Mouse (Mus musculus) neural tube, embryonic 15.5 days (tissue): ENCODE results near the gene Entpd1. TPM values are rescaled to one million over a fixed set of nuclear protein-coding genes. Genes with fewer than 3 reads are reported as not detected.

ENCODE experiments used
- ATAC-seq: fragments of 200-750 bp; cut with Nextera tagmentation; 2 replicates; pipeline ENCODE4 v1.8.0; 2017; ENCODE audit warnings: mild to moderate bottlenecking, moderate TSS enrichment, moderate library complexity; ENCODE audit not compliant: low FRiP score
- H3K27ac ChIP-seq: fragments of 300-500 bp; sonication (generic); replicated peaks from 2 replicates; pipeline ENCODE4 v1.5.1; 2015; ENCODE audit warnings: mild to moderate bottlenecking, inconsistent platforms
- H3K27me3 ChIP-seq: fragments of 300-500 bp; sonication (generic); replicated peaks from 2 replicates; pipeline ENCODE4 v1.6.1; 2015; ENCODE audit warnings: inconsistent platforms
- H3K36me3 ChIP-seq: fragments of 300-500 bp; sonication (generic); 2 replicates; pipeline ENCODE4 v1.6.1; 2015; ENCODE audit warnings: inconsistent platforms
- H3K4me1 ChIP-seq: fragments of 300-500 bp; sonication (generic); 2 replicates; pipeline ENCODE4 v1.6.1; 2015; ENCODE audit warnings: inconsistent platforms
- H3K4me2 ChIP-seq: fragments of 300-500 bp; sonication (generic); 2 replicates; pipeline ENCODE4 v1.6.1; 2015; ENCODE audit warnings: inconsistent platforms, mild to moderate bottlenecking, moderate library complexity
- H3K4me3 ChIP-seq: fragments of 300-500 bp; sonication (generic); replicated peaks from 2 replicates; pipeline ENCODE4 v1.5.1; 2015; ENCODE audit warnings: mild to moderate bottlenecking, inconsistent platforms
- H3K9ac ChIP-seq: fragments of 300-500 bp; sonication (generic); replicated peaks from 2 replicates; pipeline ENCODE4 v1.6.1; 2015; ENCODE audit warnings: mild to moderate bottlenecking, inconsistent platforms
- H3K9me3 ChIP-seq: fragments of 300-500 bp; sonication (generic); replicated peaks from 2 replicates; pipeline ENCODE4 v1.6.1; 2016; ENCODE audit warnings: inconsistent platforms
- WGBS: fragments of 180-500 bp; shearing (Covaris S2); methylation state at CpG from one replicate; pipeline ENCODE4 v1.1.7; 2015; ENCODE audit warnings: mixed read lengths; 5-methylcytosine and 5-hydroxymethylcytosine counted together
- polyA plus RNA-seq: library from polyadenylated mRNA; unstranded; fragments of >200 nt; fragmentation: Nextera tagmentation; extraction: Ambion mirVana; gene quantifications from 2 replicates; pipeline ENCODE4 v1.2.1, GENCODE M21; 2015

Entpd1 gene
- polyA plus RNA-seq, 1 experiment from 2014 or later, result 7.0 TPM

DNA sequence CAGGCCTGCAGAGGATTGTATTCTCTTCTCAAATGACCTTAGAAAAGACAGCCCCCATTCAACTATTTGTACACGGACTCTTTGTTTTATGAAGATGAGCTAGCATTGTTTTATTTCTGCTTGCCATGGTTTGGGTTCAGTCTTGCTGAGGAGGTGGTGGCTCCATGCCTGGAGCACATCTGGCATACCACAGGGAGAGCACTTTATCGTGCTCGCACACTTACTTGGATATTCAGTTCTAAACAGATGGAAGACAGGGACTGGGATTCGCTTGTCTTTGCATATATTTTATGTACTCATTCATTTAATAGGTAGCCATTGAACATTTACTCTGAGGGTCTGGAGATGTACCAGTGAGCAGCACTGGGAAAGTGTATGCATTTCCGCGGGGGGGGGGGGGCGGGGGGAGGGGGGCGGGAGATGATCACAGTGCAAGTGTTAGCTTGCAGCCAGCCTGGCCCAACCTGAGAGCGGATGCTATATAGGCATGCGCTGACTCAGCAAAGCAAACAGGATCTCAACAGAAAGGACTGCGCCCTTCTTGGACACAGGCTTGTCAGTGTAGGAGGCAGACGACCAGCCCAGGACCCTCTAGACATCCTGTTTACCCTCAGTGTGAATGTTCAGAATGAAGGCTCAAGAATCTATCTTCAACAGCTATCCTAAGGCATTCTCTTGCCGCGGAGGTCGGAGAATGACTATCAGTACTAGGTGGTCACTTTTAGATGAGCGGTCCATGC lies 100.9 kb downstream of the Entpd1 start:
- 73% methylated on average over 15 of the region's 16 CpGs for WGBS
- Histone ChIP-seq H3K9me3 (no peaks in the 10 kb centered on the region), H3K9ac (no peak overlapping the region), H3K27me3 (no peaks in the 10 kb centered on the region), H3K4me2 (no peak overlapping the region), H3K27ac (no peak overlapping the region), H3K4me1 (no peaks in the 10 kb centered on the region), H3K4me3 (no peak overlapping the region), H3K36me3 (no peaks in the 10 kb centered on the region)
- ATAC-seq, result peak; percentile 50; the same call in 1 of the 2 replicates

- no peaks in the 10 kb centered on the region for H3K36me3 ChIP-seq
- no peak overlapping the region for H3K4me3 ChIP-seq
- H3K27me3 ChIP-seq, result no peaks in the 10 kb centered on the region
- H3K27ac ChIP-seq, result no peak overlapping the region
- no peaks in the 10 kb centered on the region for H3K9me3 ChIP-seq
- WGBS, result 63% methylated on average over 5 of the region's 5 CpGs
- no peaks in the 10 kb centered on the region for H3K4me1 ChIP-seq
- no peak overlapping the region for H3K9ac ChIP-seq
- no peak for ATAC-seq
- no peak overlapping the region for H3K4me2 ChIP-seq
These were observed 102.5 kb downstream of the Entpd1 start for GRCm38 (mm10) chr19:40714700-40715099.

DNA sequence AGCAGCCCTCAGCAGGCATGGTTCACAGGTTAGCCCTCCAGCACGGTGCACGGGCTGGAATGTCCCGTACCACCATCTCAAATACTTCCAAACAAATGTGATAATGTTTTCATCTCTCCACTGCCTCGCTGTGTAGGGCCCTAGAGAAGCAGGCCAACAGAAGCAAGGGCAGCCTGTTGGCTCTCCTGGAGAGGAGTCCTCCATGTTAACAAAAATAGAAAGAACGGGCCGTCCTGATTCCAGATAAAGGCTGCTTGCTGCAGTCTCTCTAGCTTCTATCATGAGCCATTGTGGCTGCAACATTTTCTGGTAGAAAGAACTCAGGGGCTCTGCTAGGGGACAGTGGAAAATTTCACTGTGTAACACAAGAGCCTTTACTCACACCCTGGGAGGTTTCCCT lies 104.8 kb downstream of the Entpd1 start:
- no peak overlapping the region for H3K4me3 ChIP-seq
- no peak for ATAC-seq
- H3K27ac ChIP-seq, result no peak overlapping the region
- 0 out of 2 replicates have a peak, but pooled peaks cover under 1% of the 10 kb centered on the region for H3K4me1 ChIP-seq
- no peaks in the 10 kb centered on the region for H3K36me3 ChIP-seq
- WGBS, result 87% methylated on average over 6 of the region's 6 CpGs
- H3K9me3 ChIP-seq, result no peaks in the 10 kb centered on the region
- H3K9ac ChIP-seq, result no peak overlapping the region
- H3K27me3 ChIP-seq, result no peaks in the 10 kb centered on the region
- H3K4me2 ChIP-seq, result no peak overlapping the region

- Histone ChIP-seq H3K27ac (no peak overlapping the region), H3K4me3 (no peak overlapping the region), H3K4me1 (peaks cover 3% of the 10 kb centered on the region; the same call in 1 of the 2 replicates), H3K36me3 (no peaks in the 10 kb centered on the region), H3K9ac (no peak overlapping the region), H3K9me3 (no peaks in the 10 kb centered on the region), H3K4me2 (no peak overlapping the region), H3K27me3 (no peaks in the 10 kb centered on the region)
- WGBS, result 60% methylated on average over 11 of the region's 11 CpGs
- no peak for ATAC-seq
These were observed 107.4 kb downstream of the Entpd1 start for GRCm38 (mm10) chr19:40719439-40720105.

DNA sequence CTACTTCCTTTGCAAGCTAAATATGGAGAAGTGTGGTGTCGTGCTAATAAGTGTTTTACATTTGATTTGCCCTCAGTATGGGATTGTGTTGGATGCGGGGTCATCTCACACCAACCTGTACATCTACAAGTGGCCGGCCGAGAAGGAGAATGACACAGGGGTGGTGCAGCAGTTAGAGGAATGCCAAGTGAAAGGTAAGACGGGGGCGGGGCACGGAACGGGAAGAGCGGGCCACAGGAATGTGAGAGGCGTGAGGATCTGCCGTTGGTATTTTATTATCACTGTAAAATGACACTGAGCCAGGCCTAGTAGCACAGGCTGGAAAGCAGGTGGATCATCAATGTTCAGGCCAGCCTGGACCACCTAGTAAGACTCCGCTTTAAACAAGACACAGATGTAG lies 108.2 kb downstream of the Entpd1 start:
- no peak overlapping the region for H3K4me2 ChIP-seq
- H3K9ac ChIP-seq, result no peak overlapping the region
- no peak for ATAC-seq
- WGBS, result 81% methylated on average over 12 of the region's 12 CpGs
- no peaks in the 10 kb centered on the region for H3K27me3 ChIP-seq
- no peak overlapping the region for H3K27ac ChIP-seq
- no peaks in the 10 kb centered on the region for H3K9me3 ChIP-seq
- peaks cover 3% of the 10 kb centered on the region; the same call in 1 of the 2 replicates for H3K4me1 ChIP-seq
- H3K4me3 ChIP-seq, result no peak overlapping the region
- H3K36me3 ChIP-seq, result no peaks in the 10 kb centered on the region

- 55% methylated on average over 11 of the region's 11 CpGs for WGBS
- Histone ChIP-seq H3K9ac (no peak overlapping the region), H3K4me1 (peaks cover 3% of the 10 kb centered on the region; the same call in 1 of the 2 replicates), H3K36me3 (no peaks in the 10 kb centered on the region), H3K9me3 (no peaks in the 10 kb centered on the region), H3K4me3 (no peak overlapping the region), H3K27ac (peak overlapping the region; percentile 58; the same call in 1 of the 2 replicates), H3K4me2 (no peak overlapping the region), H3K27me3 (no peaks in the 10 kb centered on the region)
- peak; percentile 88 for ATAC-seq
These were observed 110.2 kb downstream of the Entpd1 start for GRCm38 (mm10) chr19:40722137-40723038.

DNA sequence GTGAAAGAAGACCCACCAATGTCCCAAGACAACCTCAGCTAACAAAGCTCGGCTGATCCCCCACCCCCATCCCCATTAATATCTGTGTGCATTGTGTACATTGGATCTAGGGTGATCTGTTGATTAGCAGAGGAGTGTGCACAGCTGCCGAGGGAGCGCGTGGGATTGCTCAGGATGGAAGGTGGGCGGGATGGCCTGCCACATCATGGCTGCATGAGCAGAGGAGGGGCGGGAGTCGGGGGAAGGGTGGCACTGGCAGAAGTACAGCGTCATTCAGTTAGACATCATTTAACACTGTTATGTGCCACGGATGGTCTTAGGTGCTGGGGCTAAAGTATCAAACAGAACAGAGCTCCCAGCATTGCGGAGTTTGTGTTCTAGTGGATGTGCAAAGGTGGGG lies 111.3 kb downstream of the Entpd1 start:
- WGBS, result 59% methylated on average over 10 of the region's 10 CpGs
- no peak for ATAC-seq
- no peaks in the 10 kb centered on the region for H3K9me3 ChIP-seq
- H3K9ac ChIP-seq, result no peak overlapping the region
- H3K4me1 ChIP-seq, result peaks cover 3% of the 10 kb centered on the region; the same call in 1 of the 2 replicates
- H3K27me3 ChIP-seq, result no peaks in the 10 kb centered on the region
- H3K4me3 ChIP-seq, result no peak overlapping the region
- H3K36me3 ChIP-seq, result no peaks in the 10 kb centered on the region
- H3K4me2 ChIP-seq, result no peak overlapping the region
- H3K27ac ChIP-seq, result no peak overlapping the region

DNA sequence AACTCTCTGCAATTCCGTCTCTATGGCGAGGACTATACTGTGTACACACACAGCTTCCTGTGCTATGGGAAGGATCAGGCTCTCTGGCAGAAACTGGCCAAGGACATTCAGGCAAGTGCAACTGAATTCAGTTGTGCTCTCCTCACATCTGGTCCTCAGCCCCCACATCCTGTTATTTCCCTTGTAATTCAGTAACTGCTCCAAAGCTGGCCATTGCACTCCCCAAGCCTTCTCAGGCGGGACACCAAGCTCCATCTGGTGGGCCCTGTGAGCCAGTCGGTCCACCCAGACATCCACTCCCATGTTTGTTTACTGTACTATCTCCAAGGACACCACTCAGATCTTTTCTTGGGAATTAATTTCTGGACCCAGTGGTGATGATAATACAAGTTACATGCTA lies 114.0 kb downstream of the Entpd1 start:
- no peaks in the 10 kb centered on the region for H3K27me3 ChIP-seq
- no peaks in the 10 kb centered on the region for H3K9me3 ChIP-seq
- no peak overlapping the region for H3K4me3 ChIP-seq
- H3K27ac ChIP-seq, result no peak overlapping the region
- no peaks in the 10 kb centered on the region for H3K36me3 ChIP-seq
- peaks cover 3% of the 10 kb centered on the region; the same call in 1 of the 2 replicates for H3K4me1 ChIP-seq
- no peak overlapping the region for H3K9ac ChIP-seq
- no peak for ATAC-seq
- WGBS, result 73% methylated on average over 4 of the region's 4 CpGs
- no peak overlapping the region for H3K4me2 ChIP-seq

GRCm38 (mm10) chr19:40726614-40727013 lies 114.4 kb downstream of the Entpd1 start:
- Histone ChIP-seq H3K27me3 (no peaks in the 10 kb centered on the region), H3K4me2 (no peak overlapping the region), H3K9me3 (no peaks in the 10 kb centered on the region), H3K4me1 (peaks cover 3% of the 10 kb centered on the region; the same call in 1 of the 2 replicates), H3K9ac (no peak overlapping the region), H3K36me3 (no peaks in the 10 kb centered on the region), H3K27ac (no peak overlapping the region), H3K4me3 (no peak overlapping the region)
- no peak for ATAC-seq
- 63% methylated on average over 2 of the region's 2 CpGs for WGBS

- Histone ChIP-seq H3K4me2 (no peak overlapping the region), H3K27ac (no peak overlapping the region), H3K9me3 (no peaks in the 10 kb centered on the region), H3K36me3 (no peaks in the 10 kb centered on the region), H3K4me1 (no peaks in the 10 kb centered on the region), H3K9ac (no peak overlapping the region), H3K4me3 (no peak overlapping the region), H3K27me3 (no peaks in the 10 kb centered on the region)
- WGBS, result 89% methylated on average over 4 of the region's 4 CpGs
- no peak for ATAC-seq
These were observed 116.0 kb downstream of the Entpd1 start for GRCm38 (mm10) chr19:40728213-40728612.

DNA sequence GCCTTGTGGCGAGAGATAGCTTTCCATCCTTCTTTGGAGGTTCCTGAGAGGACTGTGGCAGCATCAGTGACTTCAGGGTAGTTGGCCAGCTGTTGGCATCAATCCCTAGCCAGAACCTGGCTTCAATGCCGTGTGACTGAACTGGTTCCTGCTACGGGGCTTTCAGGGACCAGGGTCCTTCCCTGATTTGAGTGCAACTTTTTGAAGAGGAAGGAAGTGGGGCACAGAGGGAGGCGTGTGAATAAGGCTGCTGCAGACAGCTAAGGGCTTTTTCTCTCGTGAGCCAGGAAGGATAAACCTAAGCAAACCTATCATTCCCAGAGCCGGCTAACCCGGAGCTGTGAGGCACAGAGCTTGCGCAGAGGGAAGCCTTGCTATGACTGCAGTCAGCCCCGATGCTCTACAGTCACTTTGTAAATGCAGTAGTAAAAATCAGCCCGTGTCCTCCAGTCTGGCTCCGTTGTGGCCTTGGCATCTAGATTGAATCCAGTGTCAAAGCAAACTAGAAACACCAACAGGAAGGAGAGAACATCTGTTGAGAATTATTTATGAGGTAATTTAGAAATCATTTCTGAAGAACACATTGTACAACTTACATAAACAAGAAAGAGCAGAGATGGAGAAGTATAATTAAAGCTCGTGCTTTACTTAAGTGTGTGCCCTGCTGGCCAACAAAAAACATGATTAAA lies 116.7 kb downstream of the Entpd1 start:
- no peak overlapping the region for H3K4me2 ChIP-seq
- no peak overlapping the region for H3K27ac ChIP-seq
- 72% methylated on average over 12 of the region's 12 CpGs for WGBS
- 0 out of 2 replicates have a peak, but pooled peaks cover 2% of the 10 kb centered on the region for H3K4me1 ChIP-seq
- no peak overlapping the region for H3K4me3 ChIP-seq
- H3K9ac ChIP-seq, result no peak overlapping the region
- H3K9me3 ChIP-seq, result no peaks in the 10 kb centered on the region
- ATAC-seq, result no peak
- H3K27me3 ChIP-seq, result no peaks in the 10 kb centered on the region
- H3K36me3 ChIP-seq, result no peaks in the 10 kb centered on the region
